Mouse (Mus musculus) lung, embryonic 14.5 days (tissue): ENCODE measurements around the gene Itga9. TPM values are rescaled to one million over a fixed set of nuclear protein-coding genes. Genes with fewer than 3 reads are reported as not detected.
A peak's percentile ranks its signal among the peaks of the same experiment; 100 is the strongest.

Experiments
- ATAC-seq: fragments of 200-750 bp; cut with Nextera tagmentation; 2 replicates; pipeline ENCODE4 v1.8.0; 2017; ENCODE audit warnings: mild to moderate bottlenecking, moderate TSS enrichment, moderate library complexity; ENCODE audit not compliant: insufficient read depth
- DNase-seq: peaks from one replicate; pipeline ENCODE4 v3.0.0-alpha.2; 2015
- H3K27ac ChIP-seq: fragments of 300-500 bp; sonication (generic); 2 replicates; pipeline ENCODE4 v1.5.1; 2014; ENCODE audit warnings: low read depth, mild to moderate bottlenecking, moderate library complexity
- H3K27me3 ChIP-seq: fragments of 300-500 bp; sonication (generic); 2 replicates; pipeline ENCODE4 v1.6.1; 2014; ENCODE audit warnings: low read length, control low read depth; ENCODE audit not compliant: insufficient read depth
- H3K36me3 ChIP-seq: fragments of 300-500 bp; sonication (generic); 2 replicates; pipeline ENCODE4 v1.6.1; 2014; ENCODE audit warnings: control low read depth; ENCODE audit not compliant: insufficient read depth
- H3K4me1 ChIP-seq: fragments of 300-500 bp; sonication (generic); 2 replicates; pipeline ENCODE4 v1.6.1; 2014; ENCODE audit warnings: antibody characterized with exemption, control low read depth; ENCODE audit not compliant: insufficient read depth
- H3K4me2 ChIP-seq: fragments of 300-500 bp; sonication (generic); 2 replicates; pipeline ENCODE4 v1.6.1; 2014; ENCODE audit warnings: mild to moderate bottlenecking
- H3K4me3 ChIP-seq: fragments of 300-500 bp; sonication (generic); 2 replicates; pipeline ENCODE4 v1.5.1; 2014; ENCODE audit warnings: low read depth, low read length
- H3K9ac ChIP-seq: fragments of 300-500 bp; sonication (generic); 2 replicates; pipeline ENCODE4 v1.6.1; 2014
- H3K9me3 ChIP-seq: fragments of 300-500 bp; sonication (generic); 2 replicates; pipeline ENCODE4 v1.6.1; 2016; ENCODE audit warnings: low read depth, low read length, control low read depth
- CTCF ChIP-seq: IDR thresholded peaks from 2 replicates; pipeline ENCODE4 v1.5.1; 2016; ENCODE audit warnings: antibody characterized with exemption, low read depth
- WGBS: fragments of 180-500 bp; shearing (Covaris S2); extraction: QIAGEN DNeasy Blood & Tissue Kit; methylation state at CpG from one replicate; pipeline ENCODE4 v1.1.7; 2014; 5-methylcytosine and 5-hydroxymethylcytosine counted together
- polyA plus RNA-seq: library from polyadenylated mRNA; unstranded; fragments of >200 nt; fragmentation: Nextera tagmentation; extraction: Ambion mirVana; gene quantifications from 2 replicates; pipeline ENCODE4 v1.2.1, GENCODE M21; 2014

The Itga9 gene
- polyA plus RNA-seq, 1 experiment from 2014 or later: 28.7 TPM

DNA sequence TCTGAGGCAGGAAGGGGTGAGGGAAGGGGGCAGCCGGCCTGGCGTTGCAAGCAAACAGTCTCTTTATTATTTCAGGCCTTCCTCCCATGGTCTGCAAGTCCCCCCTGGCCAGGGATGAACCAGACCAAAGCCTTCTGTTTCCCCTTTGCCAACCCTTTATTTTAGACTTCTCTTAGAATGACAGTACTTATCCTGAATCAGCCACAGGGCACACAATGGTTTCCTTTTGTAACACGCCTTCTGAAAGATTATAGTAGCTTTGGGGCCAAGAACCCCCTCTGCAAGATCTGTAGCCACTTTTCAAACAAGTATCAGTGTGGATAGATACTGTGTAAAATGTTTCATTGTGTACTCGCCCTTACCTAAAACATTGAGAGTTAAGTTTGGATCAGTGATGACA, 178.1 kb downstream of the Itga9 start:
- Histone ChIP-seq H3K27me3 (no peaks in the 10 kb centered on the region), H3K4me3 (no peak overlapping the region), H3K9me3 (no peaks in the 10 kb centered on the region), H3K36me3 (no peaks in the 10 kb centered on the region; the same call in 1 of the 2 replicates), H3K4me2 (no peak overlapping the region), H3K9ac (no peak overlapping the region), H3K27ac (no peak overlapping the region), H3K4me1 (no peaks in the 10 kb centered on the region)
- 60% methylated on average over 4 of the region's 4 CpGs for WGBS
- no peak for ATAC-seq
- no peak for TF ChIP-seq CTCF
- no peak for DNase-seq

DNA sequence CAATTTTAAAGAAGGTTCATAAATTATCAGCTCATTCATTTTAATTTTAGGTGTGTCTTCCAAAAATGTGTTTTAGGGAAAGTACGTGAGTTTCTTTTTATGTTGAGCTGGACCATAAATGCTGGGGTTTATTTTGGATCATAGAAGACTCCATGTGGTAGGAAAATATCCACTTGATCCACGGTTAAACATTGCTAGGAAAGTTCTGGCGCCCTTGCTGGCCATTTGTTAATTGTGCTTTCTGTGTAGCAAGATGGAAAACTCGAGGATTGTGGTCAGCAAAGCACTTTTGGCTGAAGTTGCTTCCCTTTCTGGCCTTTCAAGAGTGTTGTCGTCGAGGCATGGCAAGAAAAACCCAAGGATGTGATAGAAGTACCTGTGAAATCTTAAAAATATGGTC, 179.3 kb downstream of the Itga9 start:
- Histone ChIP-seq H3K27ac (no peak overlapping the region), H3K4me3 (no peak overlapping the region), H3K4me2 (no peak overlapping the region), H3K36me3 (no peaks in the 10 kb centered on the region), H3K27me3 (no peaks in the 10 kb centered on the region), H3K4me1 (no peaks in the 10 kb centered on the region), H3K9ac (no peak overlapping the region), H3K9me3 (no peaks in the 10 kb centered on the region)
- ATAC-seq: no peak
- TF ChIP-seq CTCF: no peak
- no peak for DNase-seq
- 71% methylated on average over 6 of the region's 6 CpGs for WGBS

DNA sequence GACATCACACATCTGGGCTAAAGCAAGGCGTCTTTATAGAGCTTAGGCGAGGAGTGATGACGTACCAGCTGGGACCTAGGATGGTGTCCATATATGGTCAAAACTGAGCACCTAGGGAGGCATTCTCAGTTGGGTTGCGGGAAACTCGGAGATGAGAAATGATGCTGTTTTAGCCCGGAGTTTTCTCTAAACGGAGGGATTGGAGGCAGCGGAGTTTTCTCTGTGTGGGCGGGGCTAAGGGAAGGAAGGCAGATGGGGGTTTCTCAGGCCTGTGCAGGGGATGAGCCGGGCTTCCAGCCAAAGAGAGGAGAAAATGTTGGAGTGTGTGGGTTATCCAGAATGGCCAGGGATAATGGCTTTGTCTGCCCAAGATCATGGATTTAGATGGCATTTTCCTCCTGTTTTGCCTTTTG, 182.4 kb downstream of the Itga9 start:
- Histone ChIP-seq H3K9ac (no peak overlapping the region), H3K4me3 (no peak overlapping the region), H3K36me3 (no peaks in the 10 kb centered on the region), H3K4me1 (no peaks in the 10 kb centered on the region), H3K4me2 (no peak overlapping the region), H3K27ac (peak overlapping the region; percentile 6; the same call in 1 of the 2 replicates), H3K9me3 (no peaks in the 10 kb centered on the region), H3K27me3 (no peaks in the 10 kb centered on the region)
- peak; percentile 79 for DNase-seq
- peak; percentile 85 for ATAC-seq
- no peak for TF ChIP-seq CTCF
- WGBS: 42% methylated on average over 10 of the region's 10 CpGs

DNA sequence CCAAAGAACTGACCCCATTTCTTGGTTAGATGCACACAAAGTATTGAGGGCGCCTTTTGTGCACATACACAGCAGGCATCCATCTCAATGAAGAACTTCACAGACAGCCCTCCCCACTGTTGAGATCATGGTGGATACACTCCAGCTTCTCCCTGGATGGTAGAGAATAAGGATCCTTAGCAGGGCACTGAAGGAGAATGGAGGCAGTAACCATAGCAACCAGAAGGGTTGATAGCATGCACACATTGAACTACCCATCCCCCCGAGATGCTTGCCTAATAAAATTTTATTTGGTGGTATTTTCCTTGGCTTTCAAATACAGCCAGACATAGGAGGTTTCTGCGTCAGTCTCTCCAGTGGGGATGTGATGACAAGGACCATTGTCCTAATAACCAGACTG, 184.7 kb downstream of the Itga9 start:
- DNase-seq: no peak
- TF ChIP-seq CTCF: no peak

DNA sequence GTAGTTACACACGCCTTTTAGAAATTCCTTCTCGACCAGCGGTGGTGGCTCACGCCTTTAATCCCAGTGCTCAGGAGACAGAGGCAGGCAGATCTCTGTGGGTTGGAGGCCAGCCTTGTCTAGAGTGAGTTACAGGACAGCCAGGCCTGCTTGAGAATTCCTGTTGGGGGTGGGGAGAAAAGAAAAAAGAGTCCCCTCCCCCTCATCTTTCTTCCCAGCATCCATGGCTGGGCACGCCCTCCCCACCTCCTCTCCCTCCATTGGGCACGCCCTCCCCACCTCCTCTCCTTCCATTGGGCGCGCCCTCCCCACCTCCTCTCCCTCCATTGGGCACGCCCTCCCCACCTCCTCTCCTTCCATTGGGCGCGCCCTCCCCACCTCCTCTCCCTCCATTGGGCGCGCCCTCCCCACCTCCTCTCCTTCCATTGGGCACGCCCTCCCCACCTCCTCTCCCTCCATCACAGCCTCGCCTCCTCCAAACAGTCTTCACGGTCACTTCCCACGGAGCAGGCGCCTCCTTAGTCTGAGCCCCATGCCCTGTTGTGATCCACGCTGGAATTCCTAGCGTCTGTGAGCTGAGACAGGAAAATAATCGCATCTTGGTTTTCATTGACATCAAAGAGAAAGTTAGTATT, 186.8 kb downstream of the Itga9 start:
- H3K9ac ChIP-seq: no peak overlapping the region
- no peak overlapping the region for H3K4me2 ChIP-seq
- H3K4me3 ChIP-seq: no peak overlapping the region
- H3K9me3 ChIP-seq: no peaks in the 10 kb centered on the region
- WGBS: 71% methylated on average over 15 of the region's 21 CpGs
- DNase-seq (no peak), ATAC-seq (no peak)
- no peaks in the 10 kb centered on the region for H3K27me3 ChIP-seq
- no peak for TF ChIP-seq CTCF
- no peak overlapping the region for H3K27ac ChIP-seq
- no peaks in the 10 kb centered on the region for H3K36me3 ChIP-seq
- H3K4me1 ChIP-seq: no peaks in the 10 kb centered on the region

More for the DNA sequence above, 184.7 kb downstream of the Itga9 start:
- ATAC-seq: no peak
- H3K9me3 ChIP-seq: no peaks in the 10 kb centered on the region
- H3K27ac ChIP-seq: no peak overlapping the region
- H3K4me2 ChIP-seq: no peak overlapping the region
- no peak overlapping the region for H3K9ac ChIP-seq
- 89% methylated on average over 3 of the region's 3 CpGs for WGBS
- H3K36me3 ChIP-seq: no peaks in the 10 kb centered on the region
- no peaks in the 10 kb centered on the region for H3K4me1 ChIP-seq
- H3K4me3 ChIP-seq: no peak overlapping the region
- H3K27me3 ChIP-seq: no peaks in the 10 kb centered on the region

DNA sequence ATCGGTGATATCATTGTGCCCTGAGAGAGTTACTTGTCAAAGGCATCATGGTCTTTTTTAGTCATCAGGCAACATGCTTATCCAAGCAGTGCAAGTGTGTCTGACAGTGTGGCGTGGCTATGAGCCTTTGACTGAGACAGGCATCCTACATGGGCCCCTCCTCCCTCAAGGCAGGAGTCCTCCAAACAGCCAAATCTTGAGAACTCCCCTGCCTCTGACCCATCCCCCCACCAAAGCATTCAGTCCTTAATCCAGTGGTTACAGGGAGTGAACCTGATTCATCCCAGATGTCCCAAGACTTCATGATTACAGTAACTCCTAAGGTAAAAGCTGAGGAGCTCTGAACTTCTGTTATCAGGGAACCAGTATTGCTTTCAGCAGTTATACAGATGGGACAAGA, 188.2 kb downstream of the Itga9 start:
- H3K27ac ChIP-seq: no peak overlapping the region
- 0 out of 2 replicates have a peak, but pooled peaks cover 3% of the 10 kb centered on the region for H3K4me1 ChIP-seq
- ATAC-seq: no peak
- no peak overlapping the region for H3K4me2 ChIP-seq
- no peaks in the 10 kb centered on the region for H3K27me3 ChIP-seq
- DNase-seq: no peak
- TF ChIP-seq CTCF: no peak
- 57% methylated on average over 2 of the region's 2 CpGs for WGBS
- H3K9me3 ChIP-seq: no peaks in the 10 kb centered on the region
- no peaks in the 10 kb centered on the region for H3K36me3 ChIP-seq
- no peak overlapping the region for H3K9ac ChIP-seq
- no peak overlapping the region for H3K4me3 ChIP-seq

DNA sequence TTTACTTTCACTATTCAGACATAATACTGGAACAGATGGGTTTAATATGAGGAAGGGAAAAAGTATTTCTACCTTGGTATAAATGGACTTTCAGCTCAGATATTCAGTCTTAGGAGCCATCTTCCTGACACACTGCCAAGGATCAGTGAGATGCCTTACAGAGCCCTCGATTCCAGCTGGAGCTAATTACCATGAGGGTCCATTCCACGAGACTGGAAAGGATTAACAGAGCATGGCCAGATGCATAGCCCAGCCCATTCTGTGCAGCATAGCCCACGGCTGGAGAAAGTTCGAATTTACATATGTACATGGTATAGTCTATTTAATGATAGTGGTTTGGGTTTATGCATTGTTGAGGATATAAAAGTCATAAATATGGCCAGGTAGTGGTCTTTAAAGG, 188.8 kb downstream of the Itga9 start:
- no peaks in the 10 kb centered on the region for H3K27me3 ChIP-seq
- no peaks in the 10 kb centered on the region for H3K9me3 ChIP-seq
- H3K9ac ChIP-seq: no peak overlapping the region
- no peak for ATAC-seq
- no peak overlapping the region for H3K4me2 ChIP-seq
- WGBS: 55% methylated on average over 4 of the region's 4 CpGs
- H3K4me3 ChIP-seq: no peak overlapping the region
- H3K27ac ChIP-seq: no peak overlapping the region
- H3K4me1 ChIP-seq: 0 out of 2 replicates have a peak, but pooled peaks cover 3% of the 10 kb centered on the region
- TF ChIP-seq CTCF: no peak
- no peak for DNase-seq
- H3K36me3 ChIP-seq: no peaks in the 10 kb centered on the region

DNA sequence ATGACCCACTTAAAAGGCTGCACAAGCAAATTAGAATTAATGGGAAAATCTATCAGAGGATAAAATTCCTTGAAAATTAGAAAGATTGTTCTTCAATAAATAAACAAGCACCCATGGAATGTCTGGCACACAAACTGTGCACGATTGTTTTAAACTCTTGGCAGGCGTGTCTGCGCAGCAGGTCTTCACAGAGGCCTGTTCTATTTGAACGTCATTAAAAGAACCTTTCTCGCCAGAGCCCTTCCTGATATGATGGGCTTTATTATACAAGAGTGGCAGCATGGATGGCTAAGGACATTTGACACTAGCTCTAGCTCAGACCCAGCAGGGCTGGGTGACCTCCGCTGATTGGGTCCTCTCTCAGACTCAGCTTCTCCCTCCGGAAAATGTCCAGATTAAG, 192.6 kb downstream of the Itga9 start:
- WGBS: 56% methylated on average over 7 of the region's 7 CpGs
- no peaks in the 10 kb centered on the region for H3K9me3 ChIP-seq
- H3K9ac ChIP-seq: no peak overlapping the region
- H3K4me1 ChIP-seq: peaks cover 11% of the 10 kb centered on the region
- no peak overlapping the region for H3K4me2 ChIP-seq
- TF ChIP-seq CTCF: no peak
- H3K27me3 ChIP-seq: no peaks in the 10 kb centered on the region
- no peaks in the 10 kb centered on the region for H3K36me3 ChIP-seq
- peak; percentile 32 for DNase-seq
- H3K4me3 ChIP-seq: no peak overlapping the region
- ATAC-seq: no peak
- H3K27ac ChIP-seq: no peak overlapping the region
